ENCODE assay signal across 19 mouse cellular contexts in the genomic region with DNA sequence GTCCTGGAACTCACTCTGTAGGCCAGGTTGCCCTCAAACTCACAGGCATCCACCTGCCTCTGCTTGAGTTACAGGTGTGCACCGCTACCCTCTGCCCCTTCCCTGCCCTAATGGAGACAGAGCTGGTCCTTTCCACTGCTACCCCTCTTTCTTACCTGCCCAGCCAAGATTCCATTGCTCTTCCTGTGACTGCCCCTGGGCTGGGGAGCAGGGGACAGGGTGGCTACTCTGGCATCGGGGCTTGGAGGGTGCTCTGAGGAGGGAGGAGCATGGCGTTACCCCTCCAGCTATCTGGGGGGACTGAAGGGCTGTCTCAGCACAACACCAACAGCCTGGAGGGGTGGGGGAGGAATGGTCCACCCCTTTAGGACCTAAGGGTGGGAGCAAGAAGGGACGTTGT. TPM values are rescaled to one million over a fixed set of nuclear protein-coding genes. Genes with fewer than 3 reads are reported as not detected.
A peak's percentile ranks its signal among the peaks of the same experiment; 100 is the strongest.
DNase-seq lines count a peak whose midpoint lies in the region; ATAC-seq lines count a peak whose summit lies in the region.
"Had no signal": no experiment of that assay in that cellular context is flagged by ENCODE, and none has a peak within 500 bp of the region (broad histone marks: within the 10 kb centered on the region; RNA-seq: fewer than 3 reads in every experiment).

No protein-coding gene starts in this region.

- no peak overlapping the region for H3K4me3 ChIP-seq in heart, embryonic 15.5 days
- no peak overlapping the region for H3K4me3 ChIP-seq in heart, embryonic 11.5 days (ENCODE audit: low read depth, low read length)
- H3K4me3 ChIP-seq in limb, embryonic 15.5 days = no peak overlapping the region
- H3K4me3 ChIP-seq in limb, embryonic 10.5 days = no peak overlapping the region
- H3K4me3 ChIP-seq: forebrain, embryonic 13.5 days; hindbrain, embryonic 15.5 days had no signal

- no peak overlapping the region for H3K4me2 ChIP-seq in heart, embryonic 15.5 days
- no peak overlapping the region for H3K4me2 ChIP-seq in heart, embryonic 11.5 days
- no peak overlapping the region for H3K4me2 ChIP-seq in limb, embryonic 15.5 days
- H3K4me2 ChIP-seq: forebrain, embryonic 13.5 days; hindbrain, embryonic 15.5 days had no signal

- no peak overlapping the region for H3K9ac ChIP-seq in heart, embryonic 15.5 days
- no peak overlapping the region for H3K9ac ChIP-seq in heart, embryonic 11.5 days (ENCODE audit: low read depth, low read length)
- H3K9ac ChIP-seq in limb, embryonic 15.5 days = no peak overlapping the region
- H3K9ac ChIP-seq: forebrain, embryonic 13.5 days; forebrain, postnatal 0 days; hindbrain, embryonic 15.5 days had no signal

- no peak for ATAC-seq in heart, embryonic 15.5 days (replicated peaks; ENCODE audit: insufficient number of reproducible peaks, insufficient read depth, low FRiP score, low read depth)
- no peak for ATAC-seq in heart, embryonic 11.5 days (replicated peaks; ENCODE audit: insufficient number of reproducible peaks, low FRiP score, low TSS enrichment)
- no peak for ATAC-seq in limb, embryonic 15.5 days (ENCODE audit: insufficient number of reproducible peaks, low FRiP score, low TSS enrichment, low read depth)
- ATAC-seq: activated CD4-positive, CD25-positive, alpha-beta regulatory T cell, adult 4 months; forebrain, embryonic 13.5 days; forebrain, postnatal 0 days; intestine, embryonic 16.5 days; Patski had no signal

- H3K4me1 ChIP-seq in heart, embryonic 15.5 days (replicated peaks) = peaks cover 80% of the 10 kb centered on the region
- peaks cover 67% of the 10 kb centered on the region for H3K4me1 ChIP-seq in heart, embryonic 11.5 days (ENCODE audit: control insufficient read depth, insufficient read depth, low read length)
- H3K4me1 ChIP-seq in limb, embryonic 15.5 days = peaks cover 74% of the 10 kb centered on the region
- peaks cover 80% of the 10 kb centered on the region for H3K4me1 ChIP-seq in limb, embryonic 10.5 days

- DNase-seq in heart, adult 11 months = peak; percentile 92
- no peak for DNase-seq in heart, postnatal 14 days
- DNase-seq in limb, embryonic 10.5 days (ENCODE audit: low spot score) = no peak
- DNase-seq in testis, postnatal 10 days (ENCODE audit: low spot score) = no peak
- DNase-seq: cerebellum, adult 11-12 months; cerebellum, adult 9-10 months; cerebellum, postnatal 25 days; forebrain, postnatal 0 days; gastrocnemius, postnatal 36 days; kidney, adult 2 months had no signal

- 74% methylated on average over 4 of the region's 4 CpGs for WGBS in heart, embryonic 15.5 days
- WGBS in heart, embryonic 11.5 days (ENCODE audit: insufficient replicate concordance) = 75% methylated on average over 4 of the region's 4 CpGs
- 79% methylated on average over 4 of the region's 4 CpGs for WGBS in limb, embryonic 15.5 days
- 78% methylated on average over 4 of the region's 4 CpGs for WGBS in limb, embryonic 10.5 days

- H3K27ac ChIP-seq in heart, embryonic 15.5 days = 0 out of 2 replicates have a peak overlapping the region, but pooled peaks have one; percentile 24
- no peak overlapping the region for H3K27ac ChIP-seq in heart, embryonic 11.5 days (ENCODE audit: low read depth, low read length)
- 0 out of 2 replicates have a peak overlapping the region, but pooled peaks have one; percentile 91 for H3K27ac ChIP-seq in limb, embryonic 15.5 days
- H3K27ac ChIP-seq in limb, embryonic 10.5 days = no peak overlapping the region
- H3K27ac ChIP-seq: forebrain, embryonic 13.5 days; hindbrain, embryonic 15.5 days had no signal

- H3K36me3 ChIP-seq in heart, embryonic 15.5 days = no peaks in the 10 kb centered on the region
- H3K36me3 ChIP-seq in heart, embryonic 11.5 days (ENCODE audit: control insufficient read depth, insufficient read depth, low read length) = no peaks in the 10 kb centered on the region
- no peaks in the 10 kb centered on the region; the same call in 1 of the 2 replicates for H3K36me3 ChIP-seq in limb, embryonic 15.5 days
- H3K36me3 ChIP-seq in limb, embryonic 10.5 days = no peaks in the 10 kb centered on the region
- H3K36me3 ChIP-seq: hindbrain, embryonic 15.5 days had no signal

- H3K9me3 ChIP-seq in heart, embryonic 15.5 days (replicated peaks) = no peaks in the 10 kb centered on the region
- no peaks in the 10 kb centered on the region for H3K9me3 ChIP-seq in heart, embryonic 11.5 days (replicated peaks; ENCODE audit: control insufficient read depth, low read length)
- H3K9me3 ChIP-seq in limb, embryonic 15.5 days = no peaks in the 10 kb centered on the region
- H3K9me3 ChIP-seq in limb, embryonic 10.5 days (replicated peaks) = no peaks in the 10 kb centered on the region
- H3K9me3 ChIP-seq: forebrain, embryonic 13.5 days; hindbrain, embryonic 15.5 days had no signal

- no peaks in the 10 kb centered on the region for H3K27me3 ChIP-seq in heart, embryonic 15.5 days
- H3K27me3 ChIP-seq in heart, embryonic 11.5 days (ENCODE audit: control insufficient read depth, insufficient read depth, low read length) = no peaks in the 10 kb centered on the region
- no peaks in the 10 kb centered on the region for H3K27me3 ChIP-seq in limb, embryonic 15.5 days
- peaks cover 40% of the 10 kb centered on the region for H3K27me3 ChIP-seq in limb, embryonic 10.5 days (ENCODE audit: low read depth, poor library complexity, severe bottlenecking)
- H3K27me3 ChIP-seq: CH12.LX; hindbrain, embryonic 15.5 days; Patski had no signal

- intact Hi-C loops in heart, postnatal 14 days (cut with DNase I) = no loop called here

RNA-seq across cellular contexts. Expression of gene Adamtsl4, which starts 2.4 kb away (rescaled TPM):
- total RNA-seq in heart, postnatal 14 days (2021) = 10 to 100 TPM; 48.3 to 57.2 TPM
- polyA plus RNA-seq in heart, embryonic 15.5 days (2015; fragmentation: Nextera tagmentation; extraction: Ambion mirVana) = 6.9 and 10.6 TPM in 2 replicates
- polyA plus RNA-seq in heart, embryonic 11.5 days (2014; fragmentation: Nextera tagmentation; extraction: Ambion mirVana) = 3.5 and 5.1 TPM in 2 replicates
- polyA plus RNA-seq in limb, embryonic 15.5 days (2015; fragmentation: Nextera tagmentation; extraction: Ambion mirVana) = 5.4 and 11.2 TPM in 2 replicates
- 0.63 and 0.77 TPM in 2 replicates for polyA plus RNA-seq in limb, embryonic 10.5 days (2016; fragmentation: Nextera tagmentation; extraction: Ambion mirVana)

RNA-seq across cellular contexts. Expression of gene Mcl1, which starts 26.7 kb away (rescaled TPM):
- total RNA-seq in heart, postnatal 14 days (2021) = 100 to 1,000 TPM; 161 to 165 TPM
- 38.4 and 45.4 TPM in 2 replicates for polyA plus RNA-seq in heart, embryonic 15.5 days (2015; fragmentation: Nextera tagmentation; extraction: Ambion mirVana)
- polyA plus RNA-seq in heart, embryonic 11.5 days (2014; fragmentation: Nextera tagmentation; extraction: Ambion mirVana) = 46.3 and 49.8 TPM in 2 replicates
- polyA plus RNA-seq in limb, embryonic 15.5 days (2015; fragmentation: Nextera tagmentation; extraction: Ambion mirVana) = 35.2 and 46.1 TPM in 2 replicates
- polyA plus RNA-seq in limb, embryonic 10.5 days (2016; fragmentation: Nextera tagmentation; extraction: Ambion mirVana) = 49.7 and 52.1 TPM in 2 replicates

RNA-seq across cellular contexts. Expression of gene Ecm1, which starts 54.1 kb away (rescaled TPM):
- total RNA-seq in heart, postnatal 14 days (2021) = 10 to 100 TPM; 46.0 to 59.8 TPM
- 56.3 and 60.6 TPM in 2 replicates for polyA plus RNA-seq in heart, embryonic 15.5 days (2015; fragmentation: Nextera tagmentation; extraction: Ambion mirVana)
- polyA plus RNA-seq in heart, embryonic 11.5 days (2014; fragmentation: Nextera tagmentation; extraction: Ambion mirVana) = 85.0 and 86.7 TPM in 2 replicates
- polyA plus RNA-seq in limb, embryonic 15.5 days (2015; fragmentation: Nextera tagmentation; extraction: Ambion mirVana) = 23.7 and 35.8 TPM in 2 replicates
- 7.5 and 11.1 TPM in 2 replicates for polyA plus RNA-seq in limb, embryonic 10.5 days (2016; fragmentation: Nextera tagmentation; extraction: Ambion mirVana)

Comparison
In these comparisons a context has a peak if more than half of its experiments do, and no peak if none do; other contexts are left out.
1. H3K27ac ChIP-seq: peak in heart, embryonic 15.5 days (single experiment) and limb, embryonic 15.5 days (single experiment); none in heart, embryonic 11.5 days (single experiment) and limb, embryonic 10.5 days (single experiment).